Mouse (Mus musculus): Measurements from ENCODE around the gene Atp4a. TPM values are rescaled to one million over a fixed set of nuclear protein-coding genes. Genes with fewer than 3 reads are reported as not detected.
"Not testable (repeated sequence)": the region's sequence is repeated elsewhere in the genome, so short reads cannot be mapped to it uniquely, and the experiment has no call there.

The Atp4a gene
- polyA plus RNA-seq, 1 experiment, result 0.37 TPM

DNA sequence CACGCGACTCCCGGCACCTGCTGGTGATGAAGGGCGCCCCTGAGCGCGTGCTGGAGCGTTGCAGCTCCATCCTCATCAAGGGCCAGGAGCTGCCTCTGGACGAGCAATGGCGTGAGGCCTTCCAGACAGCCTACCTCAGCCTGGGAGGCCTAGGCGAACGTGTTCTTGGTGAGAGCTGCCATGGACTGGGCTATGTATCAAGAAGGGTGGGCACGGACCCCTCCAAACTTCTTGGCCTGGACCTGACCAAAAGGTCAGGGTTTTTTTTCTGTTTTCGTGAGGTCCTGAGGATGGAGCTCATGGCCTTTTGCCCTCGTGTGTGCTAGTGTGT lies 5.7 kb downstream of the Atp4a start:
- H3K36me3 ChIP-seq (ENCODE audit: control insufficient read depth, insufficient read depth, low read length), result no peaks in the 10 kb centered on the region
- WGBS, result 16% methylated on average over 14 of the region's 14 CpGs
- H3K4me3 ChIP-seq (ENCODE audit: low read depth, low read length), result peak overlapping the region; percentile 56
- H3K27me3 ChIP-seq (ENCODE audit: control insufficient read depth, insufficient read depth, low read length), result no peaks in the 10 kb centered on the region
- TF ChIP-seq CTCF (IDR thresholded peaks at IDR 0.05; ENCODE audit: extremely low read depth, insufficient read length, insufficient replicate concordance, low read depth, low read length) (no peak), POLR2A (IDR thresholded peaks at IDR 0.05; ENCODE audit: low read depth, low read length) (no peak)
- H3K27ac ChIP-seq (ENCODE audit: insufficient read depth, low read depth, low read length), result no peak overlapping the region
- peaks cover 10% of the 10 kb centered on the region for H3K4me1 ChIP-seq (ENCODE audit: control insufficient read depth, insufficient read depth, insufficient read length, low read length)

- H3K36me3 ChIP-seq (ENCODE audit: control insufficient read depth, insufficient read depth, low read length), result no peaks in the 10 kb centered on the region
- no peak overlapping the region for H3K4me3 ChIP-seq (ENCODE audit: low read depth, low read length)
- WGBS, result 92% methylated on average over 5 of the region's 5 CpGs
- H3K4me1 ChIP-seq (ENCODE audit: control insufficient read depth, insufficient read depth, insufficient read length, low read length), result peaks cover 12% of the 10 kb centered on the region
- no peak overlapping the region for H3K27ac ChIP-seq (ENCODE audit: insufficient read depth, low read depth, low read length)
- TF ChIP-seq CTCF (IDR thresholded peaks at IDR 0.05; ENCODE audit: extremely low read depth, insufficient read length, insufficient replicate concordance, low read depth, low read length), result no peak
- no peak for TF ChIP-seq POLR2A (IDR thresholded peaks at IDR 0.05; ENCODE audit: low read depth, low read length)
- H3K27me3 ChIP-seq (ENCODE audit: control insufficient read depth, insufficient read depth, low read length), result no peaks in the 10 kb centered on the region
These were observed 7.7 kb downstream of the Atp4a start for GRCm38 (mm10) chr7:30719669-30720068.

GRCm38 (mm10) chr7:30721286-30721685 lies 9.3 kb downstream of the Atp4a start:
- WGBS, result 91% methylated on average over 7 of the region's 7 CpGs
- Histone ChIP-seq H3K27ac (ENCODE audit: insufficient read depth, low read depth, low read length) (no peak overlapping the region), H3K27me3 (ENCODE audit: control insufficient read depth, insufficient read depth, low read length) (no peaks in the 10 kb centered on the region), H3K4me3 (ENCODE audit: low read depth, low read length) (no peak overlapping the region), H3K4me1 (ENCODE audit: control insufficient read depth, insufficient read depth, insufficient read length, low read length) (peaks cover 18% of the 10 kb centered on the region), H3K36me3 (ENCODE audit: control insufficient read depth, insufficient read depth, low read length) (no peaks in the 10 kb centered on the region)
- no peak for TF ChIP-seq CTCF (IDR thresholded peaks at IDR 0.05; ENCODE audit: extremely low read depth, insufficient read length, insufficient replicate concordance, low read depth, low read length)
- TF ChIP-seq POLR2A (IDR thresholded peaks at IDR 0.05; ENCODE audit: low read depth, low read length), result no peak

GRCm38 (mm10) chr7:30723274-30723953 lies 11.4 kb downstream of the Atp4a start:
- H3K4me3 ChIP-seq (ENCODE audit: low read depth, low read length), result no peak overlapping the region
- H3K27me3 ChIP-seq (ENCODE audit: control insufficient read depth, insufficient read depth, low read length), result no peaks in the 10 kb centered on the region
- no peak overlapping the region for H3K27ac ChIP-seq (ENCODE audit: insufficient read depth, low read depth, low read length)
- no peaks in the 10 kb centered on the region; the same call in 1 of the 2 replicates for H3K36me3 ChIP-seq (ENCODE audit: control insufficient read depth, insufficient read depth, low read length)
- TF ChIP-seq POLR2A (IDR thresholded peaks at IDR 0.05; ENCODE audit: low read depth, low read length) (no peak), CTCF (IDR thresholded peaks at IDR 0.05; ENCODE audit: extremely low read depth, insufficient read length, insufficient replicate concordance, low read depth, low read length) (no peak)
- peaks cover 12% of the 10 kb centered on the region for H3K4me1 ChIP-seq (ENCODE audit: control insufficient read depth, insufficient read depth, insufficient read length, low read length)
- 57% methylated on average over 6 of the region's 6 CpGs for WGBS

GRCm38 (mm10) chr7:30728214-30728613 lies 16.2 kb downstream of the Atp4a start:
- TF ChIP-seq POLR2A (IDR thresholded peaks at IDR 0.05; ENCODE audit: low read depth, low read length), result no peak
- no peak for TF ChIP-seq CTCF (IDR thresholded peaks at IDR 0.05; ENCODE audit: extremely low read depth, insufficient read length, insufficient replicate concordance, low read depth, low read length)
- H3K27ac ChIP-seq (ENCODE audit: insufficient read depth, low read depth, low read length), result no peak overlapping the region
- H3K4me3 ChIP-seq (ENCODE audit: low read depth, low read length), result peak overlapping the region; percentile 33
- H3K27me3 ChIP-seq (ENCODE audit: control insufficient read depth, insufficient read depth, low read length), result no peaks in the 10 kb centered on the region
- H3K36me3 ChIP-seq (ENCODE audit: control insufficient read depth, insufficient read depth, low read length), result no peaks in the 10 kb centered on the region; the same call in 1 of the 2 replicates
- WGBS, result 35% methylated on average over 6 of the region's 6 CpGs
- peaks cover 17% of the 10 kb centered on the region for H3K4me1 ChIP-seq (ENCODE audit: control insufficient read depth, insufficient read depth, insufficient read length, low read length)

DNA sequence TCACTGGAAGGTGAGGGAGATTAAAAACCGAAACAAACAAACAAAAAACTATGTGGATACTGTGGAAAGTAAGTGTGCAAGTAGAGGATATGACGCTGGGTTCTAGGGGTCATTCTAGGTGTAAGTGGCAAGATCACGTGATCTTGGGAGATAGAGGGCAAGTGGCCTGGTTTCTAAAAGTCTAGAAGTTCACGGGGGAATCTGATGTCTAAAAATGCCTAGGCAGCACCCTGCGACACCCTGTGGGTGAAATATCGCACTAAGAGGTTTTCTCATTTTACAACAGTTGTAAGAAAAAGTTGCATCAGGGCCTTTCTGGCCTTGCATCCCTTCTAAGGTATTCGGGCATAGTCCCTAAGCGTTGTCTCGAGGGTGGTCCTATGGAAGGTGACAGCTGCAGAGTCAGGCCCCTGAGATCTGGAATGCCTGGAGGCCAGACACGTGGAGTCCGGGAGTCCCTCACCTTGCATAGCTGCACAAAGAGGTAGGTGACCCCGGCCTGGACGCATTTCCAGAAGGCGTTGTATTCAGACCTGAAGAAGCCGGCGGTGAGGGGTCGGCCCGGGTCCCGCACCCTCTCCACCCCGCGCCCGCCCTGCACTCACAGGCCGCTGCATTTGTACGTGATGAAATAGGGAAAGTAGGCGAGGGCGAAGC lies 16.9 kb downstream of the Atp4a start:
- H3K4me1 ChIP-seq (ENCODE audit: control insufficient read depth, insufficient read depth, insufficient read length, low read length), result peaks cover 17% of the 10 kb centered on the region
- no peaks in the 10 kb centered on the region; the same call in 1 of the 2 replicates for H3K36me3 ChIP-seq (ENCODE audit: control insufficient read depth, insufficient read depth, low read length)
- no peak for TF ChIP-seq POLR2A (IDR thresholded peaks at IDR 0.05; ENCODE audit: low read depth, low read length)
- peak; percentile 7; the same call in 1 of the 2 replicates for TF ChIP-seq CTCF (IDR thresholded peaks at IDR 0.05; ENCODE audit: extremely low read depth, insufficient read length, insufficient replicate concordance, low read depth, low read length)
- H3K27me3 ChIP-seq (ENCODE audit: control insufficient read depth, insufficient read depth, low read length), result no peaks in the 10 kb centered on the region
- peak overlapping the region; percentile 26; the same call in 1 of the 2 replicates for H3K27ac ChIP-seq (ENCODE audit: insufficient read depth, low read depth, low read length)
- H3K4me3 ChIP-seq (ENCODE audit: low read depth, low read length), result peak overlapping the region; percentile 86
- 2% methylated on average over 26 of the region's 26 CpGs for WGBS

GRCm38 (mm10) chr7:30729396-30730063 lies 17.5 kb downstream of the Atp4a start, which contains the start of gene Tmem147:
TSS of gene Tmem147 (minus strand) at chr7:30729540.
- WGBS, result under 1% methylated on average over 60 of the region's 60 CpGs
- no peaks in the 10 kb centered on the region; the same call in 1 of the 2 replicates for H3K36me3 ChIP-seq (ENCODE audit: control insufficient read depth, insufficient read depth, low read length)
- peak; percentile 35; the same call in 1 of the 2 replicates for TF ChIP-seq POLR2A (IDR thresholded peaks at IDR 0.05; ENCODE audit: low read depth, low read length)
- peak; percentile 27; the same call in 1 of the 2 replicates for TF ChIP-seq CTCF (IDR thresholded peaks at IDR 0.05; ENCODE audit: extremely low read depth, insufficient read length, insufficient replicate concordance, low read depth, low read length)
- peak within 1 kb of the TSS; percentile 86 for H3K4me3 ChIP-seq (ENCODE audit: low read depth, low read length)
- peak within 1 kb of the TSS; percentile 80 for H3K27ac ChIP-seq (ENCODE audit: insufficient read depth, low read depth, low read length)
- H3K4me1 ChIP-seq (ENCODE audit: control insufficient read depth, insufficient read depth, insufficient read length, low read length), result peaks cover 17% of the 10 kb centered on the region; the same call in 1 of the 2 replicates
- H3K27me3 ChIP-seq (ENCODE audit: control insufficient read depth, insufficient read depth, low read length), result no peaks in the 10 kb centered on the region

GRCm38 (mm10) chr7:30730064-30730722 lies 18.2 kb downstream of the Atp4a start:
- peak overlapping the region; percentile 80 for H3K27ac ChIP-seq (ENCODE audit: insufficient read depth, low read depth, low read length)
- H3K27me3 ChIP-seq (ENCODE audit: control insufficient read depth, insufficient read depth, low read length); H3K36me3 ChIP-seq (ENCODE audit: control insufficient read depth, insufficient read depth, low read length): not testable (repeated sequence)
- peaks cover 16% of the 10 kb centered on the region; the same call in 1 of the 2 replicates for H3K4me1 ChIP-seq (ENCODE audit: control insufficient read depth, insufficient read depth, insufficient read length, low read length)
- peak overlapping the region; percentile 86 for H3K4me3 ChIP-seq (ENCODE audit: low read depth, low read length)
- 14% methylated on average over 15 of the region's 22 CpGs for WGBS

All from small intestine, adult 2 months (tissue).